Mouse (Mus musculus) Muller cell, postnatal 12 days (primary cell): ENCODE measurements at regions not wholly inside any gene's neighbourhood (a gene's known extent, or its start where the extent isn't known, plus 50 kb on each side); places are given as distances from the start of the nearest gene placed in this dataset.

ENCODE experiments used
- DNase-seq: peaks from one replicate; pipeline ENCODE4 v3.0.0-alpha.2; 2015; ENCODE audit errors: inconsistent ontology term

- no peak for DNase-seq
Measured at GRCm38 (mm10) chr16:66487194-66487944, 672.3 kb downstream of the Vgll3 start.

GRCm38 (mm10) chr16:66495532-66495931 lies 680.5 kb downstream of the Vgll3 start:
- peak; percentile 22 for DNase-seq
